Mouse (Mus musculus) B cell, adult 2 months (primary cell): ENCODE data around the gene Rragd.
"Not testable (repeated sequence)": the region's sequence is repeated elsewhere in the genome, so short reads cannot be mapped to it uniquely, and the experiment has no call there.

Experiments used
- DNase-seq, 2 experiments: peaks; one replicate each; pipeline ENCODE4 v3.0.0; 2022

Rragd gene

GRCm38 (mm10) chr4:32987006-32987405 lies 4.2 kb downstream of the Rragd start:
- DNase-seq, result no peak

- DNase-seq, result no peak
Measured at GRCm38 (mm10) chr4:32989346-32989745, 6.5 kb downstream of the Rragd start.

DNA sequence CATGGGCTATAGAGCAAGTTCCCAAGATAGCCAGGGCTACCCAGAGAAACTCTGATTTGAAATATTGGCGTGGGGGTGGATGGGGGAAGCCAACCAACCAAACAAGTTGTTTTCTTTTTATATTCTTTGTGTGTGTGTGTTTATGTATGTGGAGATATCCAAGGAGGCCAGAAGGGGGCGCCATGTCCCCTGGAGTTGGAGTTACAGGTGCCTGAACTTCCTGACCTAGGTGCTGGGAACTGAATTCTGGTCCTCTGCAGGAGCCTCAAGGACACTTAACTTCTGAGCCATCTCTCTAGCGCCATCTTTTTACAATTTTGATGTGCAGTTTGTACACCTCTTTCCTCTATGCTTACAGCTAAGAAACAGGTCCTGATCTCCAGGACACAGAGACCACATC lies 11.3 kb downstream of the Rragd start:
- peak in 1 of 2 experiments; percentile 12 for DNase-seq

GRCm38 (mm10) chr4:32996083-32996482 lies 13.2 kb downstream of the Rragd start:
- no peak for DNase-seq

DNA sequence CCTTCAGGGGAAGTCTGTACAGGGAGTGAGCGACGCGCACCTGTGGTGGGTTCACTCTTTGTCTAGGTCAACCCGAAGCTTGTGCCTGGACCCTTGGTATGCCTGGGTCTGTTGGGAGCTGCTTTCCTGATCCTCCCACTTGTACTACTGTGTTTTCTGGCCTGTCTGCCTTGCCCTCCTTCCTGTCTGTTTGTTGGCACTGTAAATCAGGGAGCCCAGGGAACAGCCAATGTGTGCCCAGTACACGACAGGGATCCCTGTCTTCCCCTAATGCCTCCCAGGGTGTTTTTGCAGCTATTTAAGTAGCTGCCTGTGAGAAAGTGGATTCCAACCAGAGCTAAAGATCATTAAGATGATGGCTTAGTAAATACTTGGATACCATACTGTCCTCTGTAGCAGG lies 14.7 kb downstream of the Rragd start:
- DNase-seq, result no peak

GRCm38 (mm10) chr4:32998996-32999395 lies 16.2 kb downstream of the Rragd start:
- DNase-seq, result no peak

DNA sequence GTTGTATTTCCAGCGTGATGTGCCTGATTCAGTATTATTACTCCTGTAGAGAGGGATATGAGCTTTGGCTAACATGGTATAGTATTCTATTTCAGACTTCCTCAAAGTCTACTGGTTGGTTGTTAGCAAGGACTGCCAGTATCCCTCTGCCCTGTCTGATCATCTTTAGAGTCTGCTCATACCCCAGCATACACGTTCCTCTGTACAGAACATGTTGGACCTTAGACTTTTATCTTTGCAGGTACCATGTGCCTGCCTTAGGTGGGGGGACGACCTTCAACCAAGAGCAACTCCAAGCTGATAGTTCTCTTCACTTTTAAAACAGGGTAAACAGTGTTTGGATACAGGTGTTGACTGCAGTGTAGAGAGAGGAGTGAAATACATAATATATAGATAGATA lies 19.2 kb downstream of the Rragd start:
- DNase-seq, result no peak

- DNase-seq, result not testable (repeated sequence)
Measured at GRCm38 (mm10) chr4:33005595-33006470, 23.0 kb downstream of the Rragd start.

GRCm38 (mm10) chr4:33006844-33007243 lies 24.0 kb downstream of the Rragd start:
- no peak for DNase-seq

- DNase-seq, result no peak
Measured at GRCm38 (mm10) chr4:33007443-33008217, 24.8 kb downstream of the Rragd start.

GRCm38 (mm10) chr4:33010078-33010477 lies 27.2 kb downstream of the Rragd start:
- no peak for DNase-seq

- no peak for DNase-seq
Measured at GRCm38 (mm10) chr4:33012484-33012883, 29.6 kb downstream of the Rragd start.

DNA sequence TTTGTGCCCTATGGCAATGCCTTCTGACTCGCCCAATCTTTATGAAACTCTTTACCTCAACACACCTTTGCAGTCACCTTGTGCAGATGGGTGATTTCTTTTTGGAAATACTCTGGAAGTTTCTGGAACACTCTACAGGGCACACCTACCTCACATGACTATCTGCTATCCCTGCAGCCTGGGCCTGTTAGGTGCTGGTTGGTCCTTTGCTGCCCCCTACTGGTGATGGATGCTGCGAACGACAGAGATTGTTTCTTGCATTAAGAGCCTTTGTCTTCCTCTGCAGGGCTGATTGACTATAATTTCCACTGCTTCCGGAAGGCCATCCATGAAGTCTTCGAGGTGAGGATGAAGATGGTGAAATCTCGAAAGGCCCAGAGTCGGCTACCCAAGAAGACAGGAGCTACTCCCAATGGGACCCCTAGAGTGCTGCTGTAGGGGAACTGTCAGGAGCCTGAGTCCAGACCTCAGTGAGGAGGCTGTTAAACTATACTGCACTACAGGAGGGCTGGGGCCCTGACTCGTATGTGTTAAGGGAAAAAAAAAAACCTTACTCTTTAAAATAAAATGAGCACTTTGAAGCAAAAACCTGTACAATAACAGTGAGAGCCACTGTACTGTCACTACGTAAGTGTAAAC lies 35.6 kb downstream of the Rragd start:
- DNase-seq, result peak; percentile 91 to 92

DNA sequence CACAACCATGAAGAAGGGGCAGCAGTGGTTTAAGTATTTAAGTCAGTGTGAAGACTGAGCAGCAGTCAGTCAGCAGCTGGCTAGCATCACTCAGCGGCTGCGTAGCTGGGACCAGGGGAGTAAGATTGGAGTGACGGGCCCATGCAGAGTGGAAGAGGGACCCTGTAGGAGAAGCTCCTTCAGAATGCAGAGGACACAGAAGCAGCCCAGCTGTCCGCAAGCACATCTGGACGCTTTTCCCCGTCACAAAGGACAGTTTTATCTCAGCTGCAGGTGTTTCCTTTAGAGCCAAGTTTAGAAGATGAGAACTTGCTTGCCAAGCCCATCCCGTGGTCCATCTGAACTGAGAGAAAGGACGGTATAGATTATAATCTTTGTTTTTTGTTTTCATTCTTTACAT lies 41.6 kb downstream of the Rragd start:
- DNase-seq, result no peak

DNA sequence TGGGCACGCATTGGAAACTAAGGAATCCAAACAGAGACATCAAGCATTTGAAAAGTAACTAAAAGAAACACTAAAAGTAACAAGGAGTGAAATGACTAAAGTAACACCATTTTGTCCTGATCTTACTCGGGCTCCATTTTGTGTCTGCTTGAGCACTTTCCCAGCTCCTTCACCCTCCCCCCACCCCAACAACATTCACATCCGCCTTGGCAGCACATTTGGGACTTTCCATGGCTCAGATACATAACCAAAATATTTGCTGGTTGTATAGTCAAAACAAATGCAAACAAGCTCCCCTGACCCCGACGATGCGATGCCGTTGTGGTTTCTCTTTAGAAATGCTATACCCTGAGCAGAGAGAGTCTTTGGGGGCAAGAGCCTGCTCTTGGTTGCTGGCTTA lies 46.3 kb downstream of the Rragd start:
- no peak for DNase-seq

DNA sequence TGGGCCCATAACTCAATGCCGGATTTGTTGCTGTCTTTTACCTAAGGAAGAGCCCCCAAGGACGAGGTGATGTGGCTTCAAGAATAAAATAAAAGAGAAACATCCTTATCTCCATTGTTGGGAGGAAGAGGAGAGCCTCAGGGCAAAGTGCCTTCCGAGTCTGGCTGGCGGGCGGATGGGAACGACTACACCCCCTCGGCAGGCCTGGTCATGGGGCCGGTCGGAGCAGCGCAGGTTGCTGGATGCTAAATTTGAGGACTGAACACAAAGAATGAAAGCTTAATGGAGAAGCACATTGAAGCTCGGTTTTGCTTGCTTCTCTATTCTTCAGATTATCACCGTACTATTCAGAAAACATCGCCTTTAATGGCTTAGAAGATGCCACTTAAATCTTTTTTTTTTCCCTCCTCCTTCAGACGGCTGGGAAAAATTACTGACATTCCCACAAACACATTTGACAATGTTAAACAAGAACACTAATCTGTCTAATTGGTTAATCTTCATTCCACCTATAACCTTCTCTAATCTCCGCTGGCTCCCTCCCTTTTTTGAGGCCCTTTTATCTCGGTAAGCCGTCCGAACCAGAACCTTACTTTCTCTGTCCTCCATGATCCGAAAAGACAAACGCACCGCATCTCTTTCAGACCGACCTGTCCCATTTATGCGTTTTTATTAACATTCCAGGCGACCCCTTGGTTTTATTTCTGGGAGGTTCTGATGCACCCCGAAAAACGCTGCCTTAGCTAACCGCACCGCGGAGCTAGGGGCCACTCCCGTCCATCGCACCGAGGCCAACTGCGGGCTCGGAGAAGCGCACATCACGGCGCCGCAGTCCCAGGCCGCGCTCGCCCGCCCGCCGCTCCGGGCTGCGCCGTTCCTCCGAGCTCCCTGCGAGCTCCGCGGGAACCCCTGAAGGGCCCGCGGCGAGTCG lies 47.7 kb downstream of the Rragd start:
- DNase-seq, result peak in 1 of 2 experiments; percentile 10

GRCm38 (mm10) chr4:33031195-33031960 lies 48.5 kb downstream of the Rragd start, which contains the start of gene Ube2j1:
Gene Ube2j1 (plus strand): TSS chr4:33031416.
- peak; percentile 80 to 86 for DNase-seq

DNA sequence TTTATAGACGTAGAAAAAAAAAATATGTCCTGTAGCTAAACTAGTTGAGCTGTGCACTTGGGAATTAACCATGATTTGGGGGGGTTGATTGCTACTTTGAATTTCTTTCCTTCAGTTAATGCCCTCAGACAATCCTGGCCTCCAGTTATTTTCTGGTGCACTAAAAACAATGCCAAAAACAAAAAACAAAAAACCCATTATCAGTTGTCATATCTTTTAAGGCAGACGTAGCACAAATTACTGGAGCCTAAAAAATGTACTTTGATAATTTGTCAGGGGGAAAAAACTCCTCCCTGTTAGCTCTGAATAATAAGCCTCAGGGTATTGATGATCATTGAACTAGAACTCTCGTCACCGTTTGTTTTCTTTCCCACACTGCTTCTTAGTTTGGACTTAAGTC lies 49.2 kb downstream of the Rragd start:
- no peak for DNase-seq

GRCm38 (mm10) chr4:33033515-33033914 lies 50.7 kb downstream of the Rragd start:
- no peak for DNase-seq

DNA sequence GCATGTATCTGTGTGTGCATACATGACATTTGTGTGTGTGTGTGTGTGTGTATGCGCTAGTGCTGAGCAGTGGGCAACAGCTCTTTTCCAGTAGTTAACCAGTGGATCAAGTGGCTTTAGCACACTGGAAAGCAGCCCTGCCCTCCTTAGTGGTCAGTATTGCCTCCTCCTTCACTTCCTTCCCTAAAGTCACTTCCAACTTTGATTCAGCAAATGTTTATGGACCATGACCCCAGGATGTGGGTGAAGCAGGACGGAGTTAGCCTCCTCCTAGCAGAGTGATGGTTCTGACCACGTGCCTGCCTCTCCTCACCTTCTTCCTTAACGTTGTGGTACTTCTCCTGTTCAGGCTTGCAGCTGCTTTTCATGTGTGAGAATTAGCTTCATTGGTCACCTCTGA lies 57.0 kb downstream of the Rragd start:
- DNase-seq, result no peak

DNA sequence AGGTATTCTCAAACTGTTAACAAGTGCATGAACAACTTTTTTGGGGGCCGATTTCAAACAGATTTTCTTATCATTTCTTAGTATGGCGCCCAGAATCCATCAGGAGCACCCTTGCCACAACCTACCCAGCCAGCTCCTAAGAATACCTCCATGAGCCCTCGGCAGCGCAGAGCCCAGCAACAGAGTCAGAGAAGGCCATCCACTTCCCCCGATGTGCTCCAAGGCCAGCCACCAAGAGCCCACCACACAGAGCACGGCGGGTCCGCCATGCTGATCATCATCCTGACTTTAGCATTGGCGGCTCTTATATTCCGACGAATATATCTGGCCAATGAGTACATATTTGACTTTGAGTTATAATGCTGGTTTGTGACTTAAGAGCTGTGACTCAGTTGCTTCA lies 66.8 kb downstream of the Rragd start:
- DNase-seq, result no peak

GRCm38 (mm10) chr4:33052055-33052454 lies 69.2 kb downstream of the Rragd start:
- no peak for DNase-seq
